Mouse (Mus musculus) embryonic facial prominence, embryonic 15.5 days (tissue): ENCODE data around the gene Manba. TPM values are rescaled to one million over a fixed set of nuclear protein-coding genes. Genes with fewer than 3 reads are reported as not detected.

ENCODE experiments used
- ATAC-seq: fragments of 200-750 bp; cut with Nextera tagmentation; 2 replicates; pipeline ENCODE4 v1.8.0; 2017; ENCODE audit warnings: low read depth, moderate TSS enrichment; ENCODE audit not compliant: insufficient number of reproducible peaks, low FRiP score, low TSS enrichment
- H3K27ac ChIP-seq: fragments of 300-500 bp; sonication (generic); replicated peaks from 2 replicates; pipeline ENCODE4 v1.5.1; 2015; ENCODE audit warnings: mild to moderate bottlenecking, inconsistent platforms
- H3K27me3 ChIP-seq: fragments of 300-500 bp; sonication (generic); 2 replicates; pipeline ENCODE4 v1.6.1; 2015; ENCODE audit warnings: inconsistent platforms
- H3K36me3 ChIP-seq: fragments of 300-500 bp; sonication (generic); 2 replicates; pipeline ENCODE4 v1.6.1; 2015; ENCODE audit warnings: mild to moderate bottlenecking, inconsistent platforms
- H3K4me1 ChIP-seq: fragments of 300-500 bp; sonication (generic); 2 replicates; pipeline ENCODE4 v1.6.1; 2015; ENCODE audit warnings: inconsistent platforms
- H3K4me2 ChIP-seq: fragments of 300-500 bp; sonication (generic); replicated peaks from 2 replicates; pipeline ENCODE4 v1.6.1; 2015; ENCODE audit warnings: mild to moderate bottlenecking, inconsistent platforms
- H3K4me3 ChIP-seq: fragments of 300-500 bp; sonication (generic); replicated peaks from 2 replicates; pipeline ENCODE4 v1.5.1; 2015; ENCODE audit warnings: mild to moderate bottlenecking, inconsistent platforms
- H3K9ac ChIP-seq: fragments of 300-500 bp; sonication (generic); 2 replicates; pipeline ENCODE4 v1.6.1; 2015; ENCODE audit warnings: inconsistent platforms
- H3K9me3 ChIP-seq: fragments of 300-500 bp; sonication (generic); replicated peaks from 2 replicates; pipeline ENCODE4 v1.6.1; 2016; ENCODE audit warnings: inconsistent platforms
- WGBS: fragments of 180-500 bp; shearing (Covaris S2); methylation state at CpG from one replicate; pipeline ENCODE4 v1.1.7; 2015; 5-methylcytosine and 5-hydroxymethylcytosine counted together
- polyA plus RNA-seq: library from polyadenylated mRNA; unstranded; fragments of >200 nt; fragmentation: Nextera tagmentation; extraction: Ambion mirVana; gene quantifications from 2 replicates; pipeline ENCODE4 v1.2.1, GENCODE M21; 2015

The Manba gene
- polyA plus RNA-seq, 1 experiment from 2014 or later = 7.2 TPM

- no peak for ATAC-seq
- Histone ChIP-seq H3K4me3 (no peak overlapping the region), H3K4me2 (no peak overlapping the region), H3K4me1 (no peaks in the 10 kb centered on the region), H3K9me3 (no peaks in the 10 kb centered on the region), H3K36me3 (no peaks in the 10 kb centered on the region), H3K27ac (no peak overlapping the region), H3K27me3 (no peaks in the 10 kb centered on the region), H3K9ac (no peak overlapping the region)
- 63% methylated on average over 7 of the region's 7 CpGs for WGBS
Measured at GRCm38 (mm10) chr3:135529670-135530069, 44.3 kb downstream of the Manba start.

- no peaks in the 10 kb centered on the region for H3K9me3 ChIP-seq
- no peaks in the 10 kb centered on the region for H3K4me1 ChIP-seq
- no peak overlapping the region for H3K4me2 ChIP-seq
- H3K27me3 ChIP-seq = no peaks in the 10 kb centered on the region
- H3K4me3 ChIP-seq = no peak overlapping the region
- H3K9ac ChIP-seq = no peak overlapping the region
- no peak overlapping the region for H3K27ac ChIP-seq
- no peaks in the 10 kb centered on the region for H3K36me3 ChIP-seq
- 61% methylated on average over 2 of the region's 2 CpGs for WGBS
- no peak for ATAC-seq
Measured at GRCm38 (mm10) chr3:135531762-135532161, 46.4 kb downstream of the Manba start.

DNA sequence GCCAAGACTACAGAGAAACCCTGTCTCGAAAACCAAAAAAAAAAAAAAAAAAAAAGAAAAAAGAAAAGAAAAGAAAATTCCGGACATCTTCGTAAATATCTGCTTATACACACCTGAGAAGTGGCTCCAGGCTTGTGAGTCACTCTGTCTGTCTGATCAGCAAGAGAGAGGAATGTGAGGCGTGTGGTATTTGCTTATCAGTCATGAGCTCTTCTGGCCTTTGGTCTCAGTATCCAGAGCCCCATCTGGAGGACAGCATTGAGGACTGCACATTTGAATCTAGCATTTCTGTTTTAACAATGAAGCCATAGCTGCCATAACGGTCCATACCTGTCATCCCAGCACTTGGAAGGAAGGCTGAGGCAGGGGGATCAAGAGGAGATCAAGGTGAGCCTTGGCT, 48.7 kb downstream of the Manba start:
- Histone ChIP-seq H3K9ac (no peak overlapping the region), H3K27ac (no peak overlapping the region), H3K4me2 (no peak overlapping the region), H3K4me3 (no peak overlapping the region), H3K27me3 (no peaks in the 10 kb centered on the region), H3K4me1 (no peaks in the 10 kb centered on the region), H3K36me3 (no peaks in the 10 kb centered on the region), H3K9me3 (no peaks in the 10 kb centered on the region)
- no peak for ATAC-seq
- 76% methylated on average over 4 of the region's 5 CpGs for WGBS

GRCm38 (mm10) chr3:135546212-135546923, 61.0 kb downstream of the Manba start:
- Histone ChIP-seq H3K36me3 (no peaks in the 10 kb centered on the region), H3K4me3 (no peak overlapping the region), H3K9me3 (no peaks in the 10 kb centered on the region), H3K27me3 (no peaks in the 10 kb centered on the region), H3K4me1 (no peaks in the 10 kb centered on the region), H3K27ac (no peak overlapping the region), H3K4me2 (no peak overlapping the region), H3K9ac (no peak overlapping the region)
- no peak for ATAC-seq
- WGBS = 67% methylated on average over 13 of the region's 13 CpGs

- Histone ChIP-seq H3K27me3 (no peaks in the 10 kb centered on the region), H3K9ac (no peak overlapping the region), H3K4me3 (no peak overlapping the region), H3K36me3 (no peaks in the 10 kb centered on the region), H3K27ac (no peak overlapping the region), H3K4me1 (no peaks in the 10 kb centered on the region), H3K9me3 (no peaks in the 10 kb centered on the region), H3K4me2 (no peak overlapping the region)
- 76% methylated on average over 8 of the region's 8 CpGs for WGBS
- no peak for ATAC-seq
Measured at GRCm38 (mm10) chr3:135547298-135547697, 61.9 kb downstream of the Manba start.

GRCm38 (mm10) chr3:135552874-135553273, 67.5 kb downstream of the Manba start:
- Histone ChIP-seq H3K4me1 (no peaks in the 10 kb centered on the region), H3K36me3 (no peaks in the 10 kb centered on the region), H3K4me2 (no peak overlapping the region), H3K4me3 (no peak overlapping the region), H3K27ac (no peak overlapping the region), H3K27me3 (no peaks in the 10 kb centered on the region), H3K9me3 (no peaks in the 10 kb centered on the region), H3K9ac (no peak overlapping the region)
- 68% methylated on average over 5 of the region's 5 CpGs for WGBS
- no peak for ATAC-seq

- Histone ChIP-seq H3K36me3 (no peaks in the 10 kb centered on the region), H3K4me1 (no peaks in the 10 kb centered on the region), H3K4me3 (no peak overlapping the region), H3K27ac (no peak overlapping the region), H3K27me3 (no peaks in the 10 kb centered on the region), H3K9ac (no peak overlapping the region), H3K9me3 (no peaks in the 10 kb centered on the region), H3K4me2 (no peak overlapping the region)
- 60% methylated on average over 6 of the region's 6 CpGs for WGBS
- no peak for ATAC-seq
Measured at GRCm38 (mm10) chr3:135555192-135555591, 69.8 kb downstream of the Manba start.

DNA sequence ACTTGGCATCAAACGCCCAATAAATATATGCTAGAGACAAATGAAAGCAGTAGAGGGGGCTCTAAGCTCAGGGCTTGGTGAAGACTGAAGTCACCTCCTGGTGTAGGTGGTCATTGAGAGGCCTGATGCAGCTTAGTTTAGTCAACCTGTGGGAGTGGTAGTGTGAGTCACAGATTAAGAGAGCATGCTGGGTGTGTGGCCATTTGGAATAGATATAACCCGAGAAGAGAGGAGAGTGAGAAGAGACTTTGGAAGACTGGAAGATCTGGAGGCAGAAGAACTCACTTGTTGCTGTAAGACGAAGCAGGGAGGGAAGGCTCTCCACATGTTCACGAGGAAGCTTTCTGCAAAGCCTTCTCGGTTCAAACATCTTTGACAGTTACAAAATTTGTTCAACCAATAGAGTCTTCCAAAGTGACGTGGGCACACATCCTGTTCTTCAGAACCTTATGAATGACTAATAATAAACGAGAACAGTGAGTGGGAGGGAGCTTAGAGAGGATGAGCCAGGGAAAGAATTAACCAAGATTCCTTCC, 70.7 kb downstream of the Manba start:
- no peak for ATAC-seq
- no peak overlapping the region for H3K27ac ChIP-seq
- no peak overlapping the region for H3K4me2 ChIP-seq
- H3K4me3 ChIP-seq = no peak overlapping the region
- no peaks in the 10 kb centered on the region for H3K27me3 ChIP-seq
- 70% methylated on average over 7 of the region's 7 CpGs for WGBS
- H3K9ac ChIP-seq = no peak overlapping the region
- no peaks in the 10 kb centered on the region for H3K9me3 ChIP-seq
- H3K4me1 ChIP-seq = no peaks in the 10 kb centered on the region
- H3K36me3 ChIP-seq = no peaks in the 10 kb centered on the region

DNA sequence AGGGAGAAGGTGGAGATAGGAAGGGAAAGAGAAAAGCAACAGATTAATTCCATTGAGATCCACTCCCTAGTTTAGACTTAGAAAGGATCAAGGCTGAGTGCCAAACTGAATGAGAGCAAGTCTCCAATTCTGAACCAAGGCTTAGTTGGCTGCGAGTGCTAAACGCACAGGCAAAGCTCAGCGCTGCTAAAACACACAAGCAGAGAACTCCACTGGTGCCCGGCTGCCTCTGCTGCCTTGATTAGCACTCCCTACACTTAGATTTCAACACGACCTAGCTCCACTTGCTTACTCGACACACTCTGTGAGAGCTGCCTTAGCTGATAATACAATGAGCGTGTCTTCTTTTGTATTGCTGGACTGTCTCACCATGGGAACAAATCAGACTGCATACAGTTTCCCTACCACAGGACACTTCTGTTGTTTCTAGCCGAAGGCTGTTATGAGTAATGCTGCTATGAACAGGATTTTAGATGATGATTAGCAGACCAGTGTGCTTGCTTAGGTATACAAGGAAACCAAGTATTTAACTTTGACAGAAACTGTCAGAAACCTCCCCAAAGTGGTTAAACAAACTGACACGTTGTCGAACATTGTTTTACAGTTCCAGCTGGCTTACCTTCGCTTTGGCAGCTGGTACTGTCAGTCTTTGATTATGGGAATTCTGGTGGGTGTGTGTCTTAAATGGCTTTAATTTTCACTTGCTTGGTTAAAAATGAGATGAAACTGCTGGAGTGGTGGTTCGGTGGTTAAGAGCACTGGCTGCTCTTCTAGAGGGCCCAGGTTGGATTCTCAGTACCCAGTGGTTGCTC, 71.6 kb downstream of the Manba start:
- H3K4me3 ChIP-seq = no peak overlapping the region
- no peaks in the 10 kb centered on the region for H3K9me3 ChIP-seq
- no peak overlapping the region for H3K4me2 ChIP-seq
- no peaks in the 10 kb centered on the region for H3K36me3 ChIP-seq
- 74% methylated on average over 12 of the region's 12 CpGs for WGBS
- no peak overlapping the region for H3K9ac ChIP-seq
- no peaks in the 10 kb centered on the region for H3K27me3 ChIP-seq
- H3K27ac ChIP-seq = no peak overlapping the region
- H3K4me1 ChIP-seq = no peaks in the 10 kb centered on the region
- ATAC-seq = no peak

- Histone ChIP-seq H3K36me3 (no peaks in the 10 kb centered on the region), H3K9ac (no peak overlapping the region), H3K27me3 (no peaks in the 10 kb centered on the region), H3K4me2 (no peak overlapping the region), H3K27ac (no peak overlapping the region), H3K4me3 (no peak overlapping the region), H3K4me1 (no peaks in the 10 kb centered on the region), H3K9me3 (no peaks in the 10 kb centered on the region)
- ATAC-seq = no peak
- WGBS = 76% methylated on average over 7 of the region's 7 CpGs
Measured at GRCm38 (mm10) chr3:135562036-135562435, 76.6 kb downstream of the Manba start.

DNA sequence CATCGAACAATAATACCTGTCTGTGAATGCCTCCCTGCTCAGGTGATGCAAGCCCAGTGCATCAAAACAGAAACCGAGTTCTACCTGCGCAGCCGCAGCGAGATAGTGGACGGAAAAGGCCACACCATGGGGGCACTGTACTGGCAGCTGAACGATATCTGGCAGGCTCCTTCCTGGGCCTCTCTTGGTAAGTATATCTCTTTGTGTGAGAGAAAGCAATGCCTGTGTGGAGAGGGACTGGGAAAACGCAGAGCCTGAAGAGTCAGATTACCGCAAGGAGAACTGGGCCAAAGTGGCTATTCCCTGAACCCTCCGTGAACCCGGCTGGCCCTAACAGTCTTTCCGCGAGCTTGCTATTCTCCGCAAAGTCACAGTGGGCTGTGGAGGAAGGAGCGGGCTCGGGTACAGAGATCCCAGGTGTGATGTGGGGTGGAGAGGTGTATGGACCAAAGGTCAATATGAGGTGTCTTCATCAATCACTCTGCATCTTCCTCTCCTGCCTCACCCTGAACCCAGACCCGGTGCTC, 77.8 kb downstream of the Manba start:
- H3K4me1 ChIP-seq = no peaks in the 10 kb centered on the region
- no peaks in the 10 kb centered on the region for H3K9me3 ChIP-seq
- no peak overlapping the region for H3K4me2 ChIP-seq
- H3K27ac ChIP-seq = no peak overlapping the region
- ATAC-seq = no peak
- 76% methylated on average over 17 of the region's 17 CpGs for WGBS
- H3K36me3 ChIP-seq = no peaks in the 10 kb centered on the region
- H3K4me3 ChIP-seq = no peak overlapping the region
- no peaks in the 10 kb centered on the region for H3K27me3 ChIP-seq
- no peak overlapping the region for H3K9ac ChIP-seq
